Mouse (Mus musculus) midbrain, embryonic 16.5 days (tissue): ENCODE measurements at regions not wholly inside any gene's neighbourhood (a gene's known extent, or its start where the extent isn't known, plus 50 kb on each side); places are given as distances from the start of the nearest gene placed in this dataset.

Source experiments
- ATAC-seq: fragments of 200-750 bp; cut with Nextera tagmentation; 2 replicates; pipeline ENCODE4 v1.8.0; 2017; ENCODE audit warnings: moderate TSS enrichment
- H3K27ac ChIP-seq: fragments of 300-500 bp; sonication (generic); 2 replicates; pipeline ENCODE4 v1.5.1; 2014; ENCODE audit warnings: mild to moderate bottlenecking, low read length, mixed read lengths
- H3K27me3 ChIP-seq: fragments of 300-500 bp; sonication (generic); 2 replicates; pipeline ENCODE4 v1.6.1; 2014; ENCODE audit warnings: low read depth, low read length, mixed read lengths; ENCODE audit not compliant: control insufficient read depth, insufficient read depth
- H3K36me3 ChIP-seq: fragments of 300-500 bp; sonication (generic); 2 replicates; pipeline ENCODE4 v1.6.1; 2014; ENCODE audit warnings: mild to moderate bottlenecking, low read length, moderate library complexity, mixed read lengths; ENCODE audit not compliant: control insufficient read depth, insufficient read depth
- H3K4me1 ChIP-seq: fragments of 300-500 bp; sonication (generic); 2 replicates; pipeline ENCODE4 v1.6.1; 2014; ENCODE audit warnings: mild to moderate bottlenecking, low read length, mixed read lengths; ENCODE audit not compliant: control insufficient read depth, insufficient read depth
- H3K4me2 ChIP-seq: fragments of 300-500 bp; sonication (generic); 2 replicates; pipeline ENCODE4 v1.6.1; 2014; ENCODE audit warnings: mild to moderate bottlenecking, low read length, mixed read lengths
- H3K4me3 ChIP-seq: fragments of 300-500 bp; sonication (generic); 2 replicates; pipeline ENCODE4 v1.5.1; 2014; ENCODE audit warnings: low read depth, mild to moderate bottlenecking, low read length, moderate library complexity, mixed read lengths
- H3K9ac ChIP-seq: fragments of 300-500 bp; sonication (generic); 2 replicates; pipeline ENCODE4 v1.6.1; 2014; ENCODE audit warnings: low read depth, low read length, mixed read lengths
- H3K9me3 ChIP-seq: fragments of 300-500 bp; sonication (generic); replicated peaks from 2 replicates; pipeline ENCODE4 v1.6.1; 2014; ENCODE audit warnings: mild to moderate bottlenecking, low read length, mixed read lengths; ENCODE audit not compliant: control insufficient read depth, poor library complexity, severe bottlenecking
- WGBS: fragments of 180-500 bp; shearing (Covaris S2); extraction: QIAGEN DNeasy Blood & Tissue Kit; methylation state at CpG from one replicate; pipeline ENCODE4 v1.1.7; 2014; 5-methylcytosine and 5-hydroxymethylcytosine counted together

DNA sequence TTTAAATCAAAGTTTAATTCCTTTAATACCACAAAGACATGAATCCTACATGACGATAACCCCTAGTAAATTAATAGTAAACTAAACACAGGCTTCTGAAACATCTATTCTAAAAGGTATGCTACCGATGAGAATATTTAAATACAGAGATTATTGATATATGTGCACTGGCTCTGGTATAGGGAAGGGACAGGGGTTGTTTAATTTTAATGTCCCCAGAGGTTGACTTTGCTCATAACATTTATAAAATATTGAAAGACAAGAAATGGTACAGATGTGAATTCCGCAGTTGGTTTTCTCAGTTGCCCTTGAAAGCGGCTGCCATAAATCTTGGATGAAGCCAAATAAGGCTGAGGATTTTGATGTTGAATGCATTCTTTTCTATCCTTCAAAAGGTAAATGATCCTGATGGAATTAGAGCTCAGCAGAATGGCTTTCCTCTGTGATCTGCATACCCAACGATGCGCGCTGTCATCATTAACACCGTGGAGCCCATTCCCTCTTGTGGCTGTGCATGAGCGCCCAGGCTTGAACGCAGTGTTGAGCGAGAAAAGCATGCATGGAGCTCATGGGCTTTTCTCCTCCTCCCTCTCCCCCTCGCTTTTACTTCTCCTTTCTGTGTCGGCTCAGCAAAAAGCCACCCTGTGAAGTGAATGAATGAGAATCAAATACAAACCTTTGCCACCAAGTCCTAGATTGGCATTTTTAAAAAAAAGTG lies 195.4 kb upstream of the Gm10306 start:
- H3K36me3 ChIP-seq = no peaks in the 10 kb centered on the region
- ATAC-seq = peak; percentile 91
- H3K9me3 ChIP-seq = no peaks in the 10 kb centered on the region; the same call in 1 of the 2 replicates
- H3K4me3 ChIP-seq = no peak overlapping the region
- H3K27me3 ChIP-seq = no peaks in the 10 kb centered on the region
- peaks cover 7% of the 10 kb centered on the region; the same call in 1 of the 2 replicates for H3K4me1 ChIP-seq
- no peak overlapping the region for H3K9ac ChIP-seq
- 26% methylated on average over 13 of the region's 13 CpGs for WGBS
- H3K4me2 ChIP-seq = peak overlapping the region; percentile 40
- no peak overlapping the region; the same call in 1 of the 2 replicates for H3K27ac ChIP-seq

- Histone ChIP-seq H3K4me1 (peaks cover 7% of the 10 kb centered on the region; the same call in 1 of the 2 replicates), H3K27me3 (no peaks in the 10 kb centered on the region), H3K9me3 (no peaks in the 10 kb centered on the region; the same call in 1 of the 2 replicates), H3K36me3 (no peaks in the 10 kb centered on the region), H3K9ac (no peak overlapping the region), H3K27ac (no peak overlapping the region), H3K4me2 (peak overlapping the region; percentile 40), H3K4me3 (no peak overlapping the region)
- 28% methylated on average over 12 of the region's 12 CpGs for WGBS
- peak; percentile 78 for ATAC-seq
Observed at GRCm38 (mm10) chr4:94361528-94362217, 194.7 kb upstream of the Gm10306 start.

DNA sequence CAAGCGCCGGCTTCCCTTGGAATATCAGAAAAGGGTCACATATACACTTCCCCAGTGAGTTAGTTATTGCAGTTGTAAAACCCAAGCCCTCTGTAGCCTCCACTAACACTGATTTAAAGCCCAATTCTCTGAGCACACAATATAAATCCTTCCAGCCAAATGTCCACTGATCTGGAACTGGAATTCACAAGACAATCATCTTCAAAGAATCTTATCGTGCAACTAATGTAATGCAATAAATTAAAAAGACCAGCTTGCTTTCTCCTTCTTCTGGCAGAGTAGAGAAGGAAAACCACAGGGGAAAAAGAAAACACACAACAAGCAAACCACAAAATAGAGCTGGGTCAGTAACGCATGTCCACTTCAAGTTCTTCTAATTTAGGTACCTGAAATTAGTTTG lies 191.0 kb upstream of the Gm10306 start:
- Histone ChIP-seq H3K27me3 (no peaks in the 10 kb centered on the region), H3K9ac (no peak overlapping the region), H3K4me1 (peaks cover 7% of the 10 kb centered on the region; the same call in 1 of the 2 replicates), H3K4me2 (no peak overlapping the region), H3K36me3 (no peaks in the 10 kb centered on the region), H3K9me3 (no peaks in the 10 kb centered on the region; the same call in 1 of the 2 replicates), H3K27ac (no peak overlapping the region), H3K4me3 (no peak overlapping the region)
- no peak for ATAC-seq
- 71% methylated on average over 4 of the region's 4 CpGs for WGBS

DNA sequence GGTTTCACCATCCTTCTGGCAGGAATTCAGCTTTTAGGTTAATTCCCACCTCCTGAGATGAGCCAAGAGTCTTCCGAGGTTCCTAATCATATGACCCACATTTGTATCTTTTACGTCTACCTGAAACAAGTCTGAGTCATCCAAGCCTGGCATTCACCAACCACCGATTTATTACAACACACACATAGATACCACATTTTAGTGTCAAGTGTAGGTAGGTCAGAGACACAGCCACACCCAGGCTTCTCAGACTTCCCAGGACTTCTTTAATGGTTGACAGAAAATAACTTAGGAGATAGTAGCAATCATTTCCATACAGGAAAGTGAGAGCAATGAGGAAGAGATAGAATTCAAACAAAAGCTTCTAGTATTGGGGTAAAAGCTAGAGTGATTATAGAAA lies 189.2 kb upstream of the Gm10306 start:
- Histone ChIP-seq H3K27me3 (no peaks in the 10 kb centered on the region), H3K9me3 (no peaks in the 10 kb centered on the region; the same call in 1 of the 2 replicates), H3K4me2 (no peak overlapping the region), H3K4me1 (no peaks in the 10 kb centered on the region), H3K9ac (no peak overlapping the region), H3K27ac (no peak overlapping the region), H3K36me3 (no peaks in the 10 kb centered on the region), H3K4me3 (no peak overlapping the region)
- no peak for ATAC-seq
- 98% methylated on average over 3 of the region's 3 CpGs for WGBS

DNA sequence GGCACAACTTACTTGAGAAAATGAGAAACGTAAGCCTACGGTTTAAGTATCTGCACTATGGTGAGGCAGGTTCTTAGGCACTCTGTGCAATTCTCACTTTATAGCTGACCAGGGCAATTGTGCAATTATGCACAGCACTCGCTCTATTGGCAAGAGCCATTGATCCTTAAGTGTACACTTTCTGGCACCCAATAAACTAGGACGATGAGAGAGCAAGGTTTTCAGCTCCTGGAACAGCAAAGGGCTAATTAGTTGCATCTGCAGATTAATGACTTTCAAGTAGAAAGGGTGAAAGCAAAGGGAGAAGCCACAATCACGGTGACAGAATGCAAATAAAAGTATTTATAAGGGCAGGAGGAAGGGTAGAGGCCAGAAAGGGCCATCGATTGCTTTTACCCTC lies 185.4 kb upstream of the Gm10306 start:
- Histone ChIP-seq H3K4me2 (no peak overlapping the region), H3K9ac (no peak overlapping the region), H3K36me3 (no peaks in the 10 kb centered on the region), H3K27me3 (no peaks in the 10 kb centered on the region), H3K4me1 (no peaks in the 10 kb centered on the region), H3K9me3 (no peaks in the 10 kb centered on the region), H3K27ac (no peak overlapping the region), H3K4me3 (no peak overlapping the region)
- 74% methylated on average over 6 of the region's 6 CpGs for WGBS
- no peak for ATAC-seq

- no peak overlapping the region for H3K4me3 ChIP-seq
- H3K36me3 ChIP-seq = no peaks in the 10 kb centered on the region
- 97% methylated on average over 1 of the region's 1 CpGs for WGBS
- no peaks in the 10 kb centered on the region for H3K27me3 ChIP-seq
- H3K4me2 ChIP-seq = no peak overlapping the region
- H3K4me1 ChIP-seq = no peaks in the 10 kb centered on the region
- no peak overlapping the region for H3K9ac ChIP-seq
- H3K27ac ChIP-seq = no peak overlapping the region
- H3K9me3 ChIP-seq = no peaks in the 10 kb centered on the region
- no peak for ATAC-seq
Observed at GRCm38 (mm10) chr4:94376256-94376655, 180.1 kb upstream of the Gm10306 start.

GRCm38 (mm10) chr4:94385703-94386102 lies 170.6 kb upstream of the Gm10306 start:
- no peaks in the 10 kb centered on the region for H3K4me1 ChIP-seq
- no peaks in the 10 kb centered on the region for H3K9me3 ChIP-seq
- WGBS = 56% methylated on average over 7 of the region's 7 CpGs
- H3K4me2 ChIP-seq = no peak overlapping the region
- ATAC-seq = no peak
- H3K27ac ChIP-seq = no peak overlapping the region
- no peak overlapping the region for H3K9ac ChIP-seq
- no peaks in the 10 kb centered on the region for H3K27me3 ChIP-seq
- no peaks in the 10 kb centered on the region for H3K36me3 ChIP-seq
- no peak overlapping the region for H3K4me3 ChIP-seq

DNA sequence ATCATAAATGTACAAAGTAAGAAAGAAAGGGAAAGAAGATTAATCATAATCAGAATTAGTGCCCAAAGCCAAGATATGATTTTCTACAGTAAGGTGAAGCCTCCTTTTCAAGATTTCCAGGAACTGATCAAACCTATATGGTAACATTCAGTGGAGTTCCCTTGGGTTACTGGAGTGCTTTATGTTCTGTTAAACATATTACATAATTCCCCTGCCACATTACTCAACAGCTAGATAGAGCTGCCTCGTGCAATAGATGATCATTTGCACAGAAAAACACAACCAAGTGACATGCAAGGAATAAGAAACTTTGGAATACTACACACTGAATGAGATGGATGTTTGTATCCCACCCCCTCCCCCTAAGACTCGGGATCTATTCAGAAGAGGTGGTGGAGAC lies 168.0 kb upstream of the Gm10306 start:
- 56% methylated on average over 2 of the region's 2 CpGs for WGBS

DNA sequence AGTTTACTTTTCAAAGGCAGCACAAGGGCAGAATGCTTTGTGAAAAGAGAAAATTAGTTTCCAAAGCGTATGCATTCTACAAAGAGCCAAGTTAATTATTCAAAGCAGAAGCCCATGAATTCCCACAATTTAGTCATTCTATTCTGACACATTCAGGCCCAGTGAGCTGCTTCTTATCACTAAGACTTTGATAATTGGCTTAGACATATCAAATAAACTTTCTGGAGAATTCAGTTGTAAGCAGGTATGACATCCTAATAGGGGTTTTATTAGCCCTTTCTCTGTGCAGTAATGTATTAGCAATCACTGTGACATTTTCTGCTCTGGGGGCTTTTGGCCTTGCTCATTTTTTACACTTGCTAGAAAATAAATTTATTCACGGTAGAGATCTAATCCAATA lies 161.9 kb upstream of the Gm10306 start:
- H3K4me3 ChIP-seq = no peak overlapping the region
- peaks cover 3% of the 10 kb centered on the region for H3K4me1 ChIP-seq
- no peak overlapping the region; the same call in 1 of the 2 replicates for H3K27ac ChIP-seq
- no peaks in the 10 kb centered on the region for H3K27me3 ChIP-seq
- no peaks in the 10 kb centered on the region for H3K36me3 ChIP-seq
- H3K9ac ChIP-seq = no peak overlapping the region
- WGBS = 34% methylated on average over 2 of the region's 2 CpGs
- no peak overlapping the region for H3K4me2 ChIP-seq
- H3K9me3 ChIP-seq = no peaks in the 10 kb centered on the region
- ATAC-seq = peak; percentile 56

More for the DNA sequence above, 168.0 kb upstream of the Gm10306 start:
- Histone ChIP-seq H3K27ac (no peak overlapping the region), H3K9me3 (no peaks in the 10 kb centered on the region), H3K9ac (no peak overlapping the region), H3K4me2 (no peak overlapping the region), H3K27me3 (no peaks in the 10 kb centered on the region), H3K4me1 (no peaks in the 10 kb centered on the region), H3K4me3 (no peak overlapping the region), H3K36me3 (no peaks in the 10 kb centered on the region)
- no peak for ATAC-seq
